Mouse (Mus musculus) kidney, adult 2 months (tissue): ENCODE data around the gene Ndufa4l2.

Experiments used
- CTCF ChIP-seq: fragments of 200-500 bp; conservative IDR thresholded peaks from 2 replicates; pipeline ENCODE4 v1.5.1; 2011; ENCODE audit warnings: low read depth, mild to moderate bottlenecking, control low read depth, low read length, moderate library complexity, mixed read lengths; ENCODE audit not compliant: insufficient read depth, insufficient read length
- POLR2A ChIP-seq: fragments of 200-500 bp; IDR thresholded peaks from one replicate; pipeline ENCODE4 v1.6.1; 2011; ENCODE audit warnings: low read depth, low read length, control low read depth

DNA sequence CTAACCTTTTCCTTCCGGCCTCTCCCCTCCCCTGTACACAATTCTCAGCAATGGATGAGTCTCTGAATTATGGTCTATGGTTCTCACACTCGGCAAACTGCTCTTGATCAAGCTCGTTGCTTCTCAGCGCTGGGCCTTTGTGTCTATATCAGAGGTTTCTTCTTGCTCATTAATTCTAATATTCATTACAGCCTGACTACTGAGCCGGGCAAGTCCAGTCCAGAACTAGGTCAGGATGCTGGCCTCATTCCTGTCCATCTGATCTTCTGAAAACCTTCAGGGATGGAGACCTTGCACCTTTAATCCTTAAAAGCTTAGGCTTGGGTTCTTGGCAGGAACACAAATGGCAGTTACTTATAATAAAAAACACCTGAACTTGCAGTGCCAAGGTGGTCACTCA, 15.3 kb upstream of the Ndufa4l2 start:
- TF ChIP-seq CTCF (no peak), POLR2A (no peak)
